Mouse (Mus musculus): Measurements from ENCODE around the gene Brinp2.

The Brinp2 gene

DNA sequence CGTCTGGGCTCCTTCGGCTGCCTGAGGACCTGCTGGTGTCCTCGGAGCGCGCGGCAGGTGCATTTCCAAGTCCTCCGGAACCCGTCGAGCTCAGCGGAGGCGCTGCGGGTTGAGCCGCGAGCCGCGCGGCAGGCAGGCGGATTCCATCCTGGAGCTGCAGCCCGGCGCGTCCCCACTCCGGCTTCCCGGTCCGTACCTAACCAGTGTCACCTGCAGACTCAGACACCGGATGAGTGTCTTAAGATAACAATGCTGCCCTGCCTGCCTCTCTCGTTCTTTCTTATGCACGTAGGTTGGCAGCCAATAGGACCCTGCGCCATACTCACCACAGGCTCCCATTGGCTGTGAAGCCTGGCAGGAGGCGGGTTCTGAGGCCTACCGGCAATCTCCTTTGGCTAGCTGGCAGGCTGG is at the start of gene Brinp2:
TSS of gene Brinp2 (minus strand) at position 276 of the 411 bp plus-strand sequence.
- peak; percentile 80 to 87 for DNase-seq

DNA sequence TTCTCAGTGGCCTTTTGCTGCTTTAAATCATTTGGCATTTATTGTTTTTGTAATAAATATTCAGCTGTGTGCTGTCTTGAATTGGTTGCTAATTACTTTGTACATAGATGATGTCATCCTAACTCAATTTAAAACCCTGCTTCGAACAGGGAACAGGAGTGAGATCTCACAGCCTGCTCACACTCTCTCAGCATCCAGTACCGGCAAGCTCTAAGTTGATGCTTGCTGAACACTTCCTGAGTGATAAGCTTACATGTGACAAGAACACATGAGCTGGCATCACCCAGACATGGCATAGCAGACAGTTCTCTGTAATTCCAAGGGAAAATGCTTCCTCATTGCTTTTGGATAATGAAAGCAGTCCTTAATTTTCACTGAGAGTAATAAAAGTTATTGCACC is 44.8 kb upstream of the Brinp2 start:
- no peak for DNase-seq

DNA sequence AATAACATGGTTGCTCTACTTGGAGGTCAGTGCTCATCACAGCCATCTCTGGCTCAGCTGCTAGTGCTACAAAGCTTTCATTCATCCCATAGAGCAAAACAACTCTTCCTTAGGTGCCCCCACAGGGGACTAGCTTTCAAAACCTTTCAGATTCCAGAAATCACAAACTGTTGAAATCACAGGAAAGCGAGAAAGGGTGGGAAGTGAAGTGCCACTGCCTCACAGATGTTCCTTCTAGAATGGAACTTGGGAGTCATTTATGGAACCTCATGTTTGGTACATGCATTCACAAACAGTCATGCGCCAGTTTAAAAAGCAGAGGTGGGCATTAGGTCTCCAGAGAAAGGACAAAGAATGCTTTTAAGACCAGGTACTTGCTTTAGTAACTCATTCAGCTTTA is 40.9 kb upstream of the Brinp2 start:
- DNase-seq = no peak

DNA sequence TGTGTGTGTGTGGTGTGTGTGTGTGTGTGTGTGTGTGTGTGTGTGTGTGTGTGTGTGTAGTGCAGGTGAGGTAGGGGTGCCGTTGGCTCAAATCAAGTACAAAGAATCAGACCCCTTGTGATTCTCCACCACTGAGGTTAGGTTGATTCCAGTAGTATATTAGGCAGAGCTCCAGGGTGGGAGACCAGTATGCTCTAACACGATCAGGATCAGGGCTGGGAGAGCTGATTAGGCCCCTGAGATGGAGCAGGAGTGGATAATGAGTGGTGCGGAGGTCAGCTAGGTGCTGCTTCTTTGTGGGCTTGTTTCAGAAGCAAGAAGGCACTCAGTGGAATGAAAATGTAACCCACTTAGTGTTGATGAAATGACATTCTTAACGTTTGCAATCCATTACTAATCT is 34.6 kb upstream of the Brinp2 start:
- no peak for DNase-seq

DNA sequence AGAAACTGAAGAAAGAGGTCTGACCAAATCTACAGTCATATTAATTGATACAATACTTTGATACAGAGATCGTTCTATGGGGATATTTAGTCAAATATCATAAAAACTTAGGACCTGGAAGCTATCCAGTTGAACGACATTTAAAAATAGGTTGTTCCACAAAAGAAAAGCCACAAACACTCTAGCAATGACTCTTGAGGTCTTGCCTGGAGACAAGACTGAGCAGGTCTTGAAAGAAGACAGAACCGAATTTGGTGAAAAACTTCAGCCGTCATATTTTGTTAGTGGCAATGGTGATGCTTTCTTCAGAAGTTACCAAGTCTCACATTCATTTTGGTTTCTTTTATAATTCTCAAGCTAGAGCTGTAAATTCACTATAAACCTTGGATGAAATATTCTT is 32.9 kb upstream of the Brinp2 start:
- DNase-seq = no peak

DNA sequence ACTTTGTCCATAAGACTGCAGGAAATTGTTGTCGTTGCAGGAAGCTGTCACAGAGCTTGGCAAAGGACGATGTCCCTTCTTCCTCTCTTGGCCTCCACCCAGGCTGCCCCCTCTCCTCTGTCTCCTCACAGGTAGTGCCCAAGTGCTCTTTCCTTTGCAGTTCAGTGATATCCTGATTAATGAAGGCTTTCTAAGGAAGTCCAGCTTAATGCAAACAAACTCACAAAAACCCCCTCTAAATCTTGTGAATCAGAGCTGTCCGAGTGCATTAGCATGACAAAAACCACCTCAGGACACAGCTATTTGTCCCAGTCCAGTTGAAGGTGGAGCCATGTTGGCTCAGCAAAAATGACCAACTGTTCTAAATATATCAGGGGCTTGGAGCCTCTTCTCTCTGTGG is 30.7 kb upstream of the Brinp2 start:
- DNase-seq = peak; percentile 10 to 16

DNA sequence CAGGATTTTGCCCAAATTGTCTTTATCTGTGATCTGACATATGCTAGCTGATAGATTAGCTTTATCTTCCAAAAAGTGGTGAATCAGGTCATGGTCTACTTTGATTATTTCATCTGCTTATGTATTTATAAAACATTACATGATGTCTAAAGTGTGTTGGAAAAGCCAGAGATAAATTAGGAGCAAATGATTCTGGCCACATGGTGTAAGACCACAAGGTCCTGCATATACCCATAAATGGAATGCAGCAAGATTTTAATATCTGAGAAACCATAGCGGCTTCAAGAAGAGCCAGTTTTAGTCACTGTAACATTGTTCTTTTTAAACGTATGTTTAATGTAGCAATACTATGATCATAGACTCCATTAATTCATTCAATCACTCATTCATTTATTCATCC is 29.2 kb upstream of the Brinp2 start:
- DNase-seq = no peak

DNA sequence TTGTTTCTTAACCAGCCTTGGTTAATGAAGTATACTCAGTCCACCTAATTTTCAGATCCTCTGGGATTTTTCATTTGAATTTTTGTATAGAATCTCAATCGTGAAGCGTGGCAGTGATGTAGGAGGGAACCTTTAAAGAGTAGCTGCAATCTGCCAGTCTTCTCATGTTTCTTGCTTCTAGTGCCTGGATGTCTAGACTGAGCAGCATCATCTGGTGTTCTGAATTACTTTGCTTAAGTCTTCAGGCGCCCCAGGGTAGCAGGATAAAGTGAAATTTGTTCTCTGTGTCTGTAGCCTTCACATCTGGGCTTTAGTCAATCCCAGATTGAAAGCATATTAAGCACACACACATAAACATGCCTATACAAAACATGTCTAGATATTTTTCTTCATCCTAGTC is 27.1 kb upstream of the Brinp2 start:
- DNase-seq = no peak

DNA sequence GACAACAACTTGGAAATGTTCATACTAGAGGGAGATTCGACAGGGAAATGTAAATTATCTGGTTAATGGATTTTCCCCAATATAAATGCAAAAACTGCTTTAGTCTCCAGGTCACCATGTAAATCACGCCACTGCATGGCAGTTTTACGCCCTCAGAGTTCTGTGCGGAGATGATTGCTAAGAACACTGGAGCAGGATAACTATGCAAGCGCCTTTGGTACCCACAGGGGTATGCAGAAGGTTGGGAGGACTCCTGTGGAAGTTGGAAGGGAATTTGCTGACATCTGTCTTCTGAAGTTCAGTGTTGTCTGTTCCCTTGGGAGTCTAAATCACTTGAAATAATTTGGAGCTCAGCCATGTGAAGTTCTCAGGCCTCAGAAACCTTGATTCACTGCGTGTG is 26.2 kb upstream of the Brinp2 start:
- no peak for DNase-seq

DNA sequence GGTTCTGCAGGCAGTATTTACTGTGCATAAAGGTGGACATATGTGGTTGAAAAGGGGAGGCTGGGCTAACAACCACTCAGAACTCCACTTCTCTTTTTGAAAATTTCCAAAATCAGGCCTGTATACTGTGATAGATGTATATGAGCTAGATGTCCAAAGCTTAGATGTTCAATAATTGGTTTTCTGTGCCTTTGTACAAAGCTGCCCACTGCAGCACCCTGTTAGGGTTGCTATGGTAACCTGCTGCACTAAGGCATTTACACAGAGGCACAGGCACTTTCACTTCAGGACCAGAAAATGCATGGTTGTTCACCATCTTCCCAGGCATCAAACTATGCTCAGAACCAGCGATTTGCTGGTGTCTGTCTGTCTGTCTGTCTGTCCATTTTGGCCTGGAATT is 8.3 kb upstream of the Brinp2 start:
- no peak for DNase-seq

DNA sequence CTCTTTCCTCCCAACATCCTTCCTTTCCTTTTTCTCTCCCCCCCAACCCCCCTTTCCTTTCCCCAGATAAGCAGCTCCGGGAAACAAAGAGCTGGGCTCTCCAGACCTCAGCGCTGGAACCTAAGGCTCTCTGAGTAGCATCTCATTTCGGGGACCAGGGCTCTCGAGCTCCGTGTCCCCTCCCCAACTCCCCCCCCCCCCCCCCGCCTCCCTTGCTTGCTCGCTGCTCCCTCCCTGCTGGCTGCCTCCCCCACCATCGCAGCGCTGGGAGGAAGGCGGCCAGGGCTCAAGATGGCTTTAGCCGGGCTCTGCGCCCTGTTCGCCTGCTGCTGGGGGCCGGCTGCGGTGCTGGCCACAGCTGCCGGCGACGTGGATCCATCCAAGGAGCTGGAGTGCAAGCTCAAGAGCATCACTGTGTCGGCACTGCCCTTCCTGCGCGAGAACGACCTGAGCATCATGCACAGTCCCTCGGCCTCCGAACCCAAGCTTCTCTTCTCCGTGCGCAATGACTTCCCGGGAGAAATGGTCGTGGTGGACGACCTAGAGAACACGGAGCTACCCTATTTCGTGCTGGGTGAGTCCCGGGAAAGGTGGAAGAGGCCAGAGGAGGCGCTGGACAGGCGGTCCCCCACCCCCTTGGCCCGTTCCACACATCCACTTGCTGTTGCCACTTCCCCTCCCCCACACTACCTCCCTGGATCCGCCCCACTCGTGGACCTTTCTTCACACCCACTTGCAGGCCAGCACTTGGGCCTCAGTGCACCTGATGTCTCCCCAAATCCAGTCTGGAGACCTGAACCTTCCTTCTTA is 6.4 kb upstream of the Brinp2 start:
- peak in 1 of 2 experiments; percentile 15 for DNase-seq

DNA sequence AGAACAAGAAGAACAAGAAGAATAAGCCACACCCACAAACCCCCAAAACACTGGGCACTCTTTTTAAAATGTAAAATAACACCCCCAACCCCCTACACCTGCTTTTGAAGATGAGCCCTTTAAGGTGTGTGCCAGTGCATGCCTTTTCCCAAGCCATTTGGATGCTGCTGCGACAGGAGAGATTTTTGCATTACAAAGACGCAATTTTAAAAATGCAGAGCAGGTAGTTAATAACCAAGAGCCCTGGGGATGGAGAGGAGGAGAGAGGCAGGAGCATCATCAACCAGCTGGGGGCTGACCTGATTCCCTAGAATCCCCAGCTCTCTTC is 5.8 kb upstream of the Brinp2 start, which contains the start of gene Astn1:
TSS of gene Astn1 (plus strand) at position 310 of the 328 bp plus-strand sequence.
- no peak for DNase-seq

DNA sequence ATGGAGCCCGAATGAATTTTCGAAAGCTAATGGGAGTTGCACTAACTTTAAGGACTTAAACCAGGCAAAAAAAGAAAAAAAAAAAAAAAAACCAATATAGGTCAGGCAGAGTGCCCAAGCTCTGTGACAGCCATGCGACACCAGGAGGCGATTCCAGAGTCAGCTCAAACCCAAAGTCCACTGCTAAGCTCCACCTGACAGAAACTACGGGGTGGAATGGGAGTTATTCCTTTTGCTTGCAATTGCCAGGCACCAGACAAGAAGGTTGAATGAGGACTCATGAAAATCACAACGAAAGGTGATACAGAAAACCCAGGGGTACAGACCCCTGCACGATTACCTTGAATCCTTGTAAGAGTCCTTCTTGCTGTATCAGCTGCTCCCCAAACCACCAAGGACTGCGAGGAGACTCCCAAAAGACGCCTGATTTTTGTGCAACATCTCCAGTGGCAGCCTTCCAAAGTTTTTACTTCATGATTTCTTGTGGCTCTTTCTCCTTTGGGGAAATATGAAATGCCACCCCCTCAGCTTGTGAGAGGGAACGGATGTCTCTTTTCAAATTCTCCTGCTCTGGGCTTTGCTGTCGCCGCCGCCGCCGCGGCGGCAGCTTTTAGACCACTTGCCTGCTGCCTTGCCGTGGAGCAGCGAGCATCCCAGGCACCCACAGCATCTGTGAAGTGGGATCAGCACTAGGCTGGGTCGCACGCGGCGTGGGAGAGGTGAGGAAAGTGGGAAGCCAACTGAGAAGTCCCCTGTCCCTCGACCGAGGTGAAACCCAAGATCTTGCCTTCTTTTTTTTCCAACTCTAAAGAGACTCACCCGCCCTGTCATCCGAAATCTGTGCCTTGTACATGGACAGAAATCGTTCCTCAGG is 712 bp downstream of the Brinp2 start:
- DNase-seq = peak; percentile 13 to 17

DNA sequence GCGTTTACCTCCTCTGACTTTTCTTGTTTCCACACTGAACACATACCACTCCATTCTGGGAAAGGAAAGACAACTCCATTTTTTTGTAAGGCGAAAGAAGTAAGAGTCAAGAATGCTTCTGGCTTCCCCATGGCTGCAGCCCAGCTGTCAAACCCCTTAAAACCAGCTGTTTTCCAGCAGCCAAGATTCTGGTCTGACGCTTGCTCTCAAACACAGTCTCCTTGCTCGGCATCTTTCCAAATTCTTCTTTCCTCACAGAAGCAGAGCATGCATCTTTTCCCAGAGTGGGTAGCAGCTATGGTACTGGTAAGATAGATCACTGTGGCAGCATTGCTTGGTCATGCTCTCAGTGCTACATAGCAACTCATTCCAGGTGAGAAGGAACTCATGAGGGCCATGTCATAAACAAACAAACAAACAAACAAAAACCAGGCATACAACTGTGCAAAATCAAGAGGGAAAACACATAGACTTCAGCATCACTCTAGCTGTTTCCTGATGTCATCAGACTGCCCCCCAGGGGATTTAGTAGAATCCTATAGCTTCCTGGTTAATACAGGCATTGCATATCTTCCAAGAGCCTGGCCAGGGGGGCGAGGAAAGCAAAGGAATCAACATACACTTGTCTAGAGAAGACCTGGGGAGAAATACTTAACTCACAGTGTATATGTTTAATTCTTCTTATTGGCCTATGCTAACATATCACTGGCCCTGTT is 2.3 kb downstream of the Brinp2 start:
- peak in 1 of 2 experiments; percentile 7 for DNase-seq

DNA sequence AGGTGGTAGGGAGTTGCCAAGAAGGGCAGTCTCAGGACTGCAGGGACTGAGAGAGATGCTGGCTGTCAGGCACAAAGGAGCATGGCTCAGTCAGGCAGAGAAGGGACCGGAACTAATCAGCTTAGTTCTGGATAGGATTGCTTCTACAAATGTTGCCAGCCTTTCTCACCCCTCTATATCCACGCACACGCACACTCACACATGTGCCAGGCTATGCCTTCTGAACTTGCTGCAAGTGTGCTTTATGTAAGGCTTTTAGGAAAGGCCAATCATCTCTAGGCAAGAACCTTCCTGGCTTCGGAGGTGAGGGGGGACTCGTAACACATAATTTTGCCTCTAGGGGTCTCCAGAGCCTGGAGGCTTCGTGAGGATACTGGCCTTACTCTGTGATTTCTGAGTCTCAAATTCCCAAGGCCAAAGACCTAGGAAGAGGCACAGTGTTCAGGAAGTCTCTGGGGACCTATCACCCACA is 12.8 kb downstream of the Brinp2 start:
- DNase-seq = peak; percentile 14 to 24

DNA sequence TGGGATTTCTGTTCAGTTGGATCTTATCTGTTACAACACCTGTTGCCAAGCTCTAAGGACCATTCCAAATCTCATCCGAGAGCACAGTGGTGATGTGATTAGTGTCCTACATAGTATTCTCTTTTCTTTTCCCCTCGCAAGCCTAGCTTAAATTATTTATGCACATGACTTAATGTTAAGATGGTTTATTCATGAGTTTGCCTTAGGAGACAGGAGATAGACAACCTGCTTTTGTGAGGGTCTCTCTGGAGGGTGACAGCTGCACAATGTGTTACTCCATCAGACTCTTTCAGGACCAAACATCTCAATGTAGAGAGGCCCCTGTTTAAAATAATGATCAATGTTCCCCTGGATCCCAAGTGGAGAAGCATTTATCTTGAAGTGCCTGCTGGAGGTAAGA is 27.3 kb downstream of the Brinp2 start:
- DNase-seq = no peak

DNA sequence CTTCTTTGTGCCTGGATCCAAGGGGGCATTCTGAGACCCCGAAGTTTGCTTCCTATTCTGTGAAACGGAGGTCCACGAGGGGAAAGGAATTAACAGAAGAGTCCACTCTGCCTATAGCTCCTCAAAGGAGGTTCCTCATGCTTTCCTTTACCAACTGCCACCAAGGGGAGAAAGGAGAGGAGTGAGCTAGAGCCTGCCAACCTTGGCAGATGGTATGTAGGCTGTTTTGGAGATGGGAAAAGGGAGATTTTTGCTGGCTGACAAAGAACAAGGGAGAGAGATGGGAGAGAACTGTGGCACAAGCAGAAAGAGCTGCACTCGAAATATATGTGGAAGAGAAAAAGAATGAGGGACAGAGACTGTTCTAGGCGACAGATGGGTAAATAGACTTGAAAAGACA is 28.0 kb downstream of the Brinp2 start:
- DNase-seq = no peak

DNA sequence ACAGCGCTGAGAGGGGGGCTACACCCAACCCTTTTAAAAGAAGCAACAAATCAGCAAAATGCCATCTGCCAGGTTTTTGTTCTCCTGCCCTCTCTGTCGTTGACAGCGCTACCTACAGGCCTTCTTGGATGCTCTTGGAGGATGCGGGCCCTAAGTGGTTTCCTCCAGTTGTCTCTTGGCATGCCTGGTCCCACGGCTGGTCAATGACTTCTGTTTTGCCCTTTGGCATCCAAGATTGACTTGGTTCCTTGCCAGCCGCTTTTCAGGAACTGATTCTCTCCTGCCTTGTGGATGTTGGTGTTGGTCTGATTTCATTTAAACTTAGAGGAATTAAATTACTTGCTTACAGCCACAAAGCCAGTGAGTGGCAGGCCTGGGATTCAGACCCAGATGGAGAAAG is 32.8 kb downstream of the Brinp2 start:
- no peak for DNase-seq

DNA sequence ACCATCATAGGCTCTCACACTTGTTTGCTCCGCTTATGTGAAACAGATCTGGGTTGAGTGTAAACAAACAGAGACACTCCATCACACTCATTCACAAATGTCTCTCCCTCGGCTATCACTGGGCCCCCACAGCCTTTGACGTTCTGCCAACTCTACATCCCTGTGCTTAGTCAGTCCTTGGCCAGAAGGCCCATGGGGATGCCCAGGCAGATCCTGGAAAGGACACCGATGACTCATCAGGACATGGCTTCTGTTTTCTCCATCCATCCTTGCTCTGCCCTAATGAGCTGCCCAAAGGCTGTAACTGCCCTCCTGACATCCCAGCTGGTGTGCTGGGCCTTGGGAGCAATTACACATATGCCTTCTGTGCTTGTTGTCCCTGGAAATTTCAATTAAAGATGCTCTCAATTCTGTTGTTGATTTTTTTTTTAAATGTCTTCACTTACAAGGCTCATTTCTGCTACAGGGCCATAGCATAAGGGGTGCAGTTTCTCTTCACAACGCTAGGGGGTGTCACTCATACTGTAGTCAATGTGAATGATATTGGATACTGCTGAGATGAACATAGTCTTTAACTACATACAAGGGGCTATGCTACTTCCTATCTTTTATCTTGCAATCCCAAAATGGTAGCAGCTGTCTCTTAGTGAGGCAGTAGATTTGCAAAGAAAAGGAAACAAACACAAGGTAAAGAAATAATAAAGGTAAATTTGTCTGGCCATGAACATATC is 45.5 kb downstream of the Brinp2 start:
- no peak for DNase-seq

DNA sequence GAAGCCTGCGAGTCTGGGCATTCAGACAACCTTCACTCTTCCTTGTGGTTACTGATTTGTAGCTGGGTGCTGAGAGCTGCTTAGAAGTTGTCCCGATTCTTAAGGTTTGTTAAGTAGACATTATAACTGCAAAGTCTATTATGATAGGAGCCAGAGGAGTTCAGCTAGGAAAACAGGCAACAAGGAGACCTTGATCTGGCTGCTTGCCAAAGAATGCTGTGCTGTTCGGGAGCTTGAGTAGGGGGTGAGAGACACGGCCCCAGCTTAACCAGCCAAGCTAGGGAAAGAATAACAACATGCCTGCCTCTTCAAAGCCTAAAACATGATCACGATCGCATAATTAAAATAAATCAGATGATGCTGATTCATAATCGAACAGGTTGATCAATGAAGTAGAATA is 59.1 kb downstream of the Brinp2 start:
- DNase-seq = peak in 1 of 2 experiments; percentile 8

DNA sequence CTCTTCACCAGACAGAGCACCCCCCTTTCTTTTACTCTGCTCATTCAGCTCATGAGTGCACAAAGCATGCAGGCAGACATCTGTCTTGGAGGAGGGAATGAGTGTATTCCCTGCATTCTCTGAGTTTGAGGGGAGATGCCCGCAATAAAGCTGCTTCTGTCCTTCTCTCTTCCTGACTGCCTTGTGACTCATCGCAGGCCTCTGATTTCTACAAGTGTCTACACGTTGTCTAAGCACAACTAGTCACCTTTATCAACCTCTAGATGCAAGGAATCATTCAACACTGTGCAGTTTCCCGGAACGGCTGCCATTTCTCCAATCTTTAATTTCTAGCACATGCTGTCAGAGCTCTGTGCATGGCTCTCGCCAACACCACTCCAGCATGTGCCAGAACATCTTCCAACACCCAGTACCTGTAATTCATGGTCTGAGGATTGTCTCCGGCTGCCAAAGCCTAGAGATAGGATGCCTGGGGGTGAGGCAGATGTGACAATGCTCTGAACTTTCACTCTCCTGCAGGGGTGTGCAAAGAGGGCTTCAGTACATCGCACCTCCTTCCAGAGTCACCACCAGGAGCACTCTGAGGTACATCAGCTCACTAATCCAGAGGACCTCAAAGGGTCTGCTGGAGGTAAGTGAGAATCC is 59.7 kb downstream of the Brinp2 start:
- no peak for DNase-seq

DNA sequence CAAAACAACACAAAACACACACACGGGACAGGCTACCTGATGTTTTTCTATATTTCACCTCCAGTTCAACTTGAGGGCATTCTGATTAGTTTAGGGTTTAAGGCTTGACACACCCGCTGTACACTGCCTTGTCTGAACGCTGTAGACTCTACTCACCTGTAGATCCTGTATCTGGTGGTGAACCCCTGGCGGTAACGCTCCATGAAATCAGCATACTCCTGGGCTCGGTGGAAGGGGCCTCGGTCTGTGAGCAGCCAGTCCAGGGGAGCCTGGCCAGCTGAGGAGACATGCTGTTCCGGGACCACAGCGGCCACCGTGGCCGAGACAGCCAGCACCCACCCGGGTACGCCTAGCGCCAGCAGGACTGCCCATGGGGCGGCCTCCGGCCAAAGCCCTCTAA is 60.9 kb downstream of the Brinp2 start:
- DNase-seq = no peak

All from kidney, postnatal 4 days (tissue).